Mouse (Mus musculus): Measurements from ENCODE around the gene Slc22a4. TPM values are rescaled to one million over a fixed set of nuclear protein-coding genes. Genes with fewer than 3 reads are reported as not detected.

The Slc22a4 gene
- polyA plus RNA-seq, 1 experiment from 2014 or later = 34.8 TPM

DNA sequence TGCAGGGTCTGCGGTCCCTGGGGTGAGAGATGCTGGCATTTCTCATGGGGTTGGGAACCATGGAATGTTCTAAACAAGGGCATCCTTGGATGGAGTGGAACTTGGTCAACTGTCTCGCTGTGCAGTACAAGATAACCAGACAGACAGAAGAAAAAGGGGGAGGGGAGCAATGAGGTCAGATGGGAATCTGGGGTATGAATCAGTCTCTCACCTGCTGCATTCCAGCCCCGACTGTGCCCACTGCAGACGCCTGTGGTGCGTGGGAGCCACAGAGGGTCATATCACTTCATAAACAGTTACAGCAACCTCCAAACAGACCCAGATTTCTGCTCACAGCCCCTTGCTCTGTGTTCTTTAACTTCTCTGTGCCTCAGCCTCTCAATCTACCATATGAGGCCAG lies 38.5 kb upstream of the Slc22a4 start:
- Histone ChIP-seq H3K27me3 (ENCODE audit: control insufficient read depth, insufficient read depth, low read depth, low read length) (peaks cover 44% of the 10 kb centered on the region), H3K4me2 (ENCODE audit: low read depth, low read length) (no peak overlapping the region), H3K36me3 (ENCODE audit: control insufficient read depth, insufficient read depth) (no peaks in the 10 kb centered on the region), H3K27ac (ENCODE audit: low read length) (no peak overlapping the region), H3K9ac (ENCODE audit: low read depth, low read length) (no peak overlapping the region), H3K4me1 (ENCODE audit: control insufficient read depth, low read depth, low read length) (peaks cover 2% of the 10 kb centered on the region; the same call in 1 of the 2 replicates), H3K9me3 (replicated peaks; ENCODE audit: control insufficient read depth, low read length) (no peaks in the 10 kb centered on the region), H3K4me3 (ENCODE audit: low read depth, low read length) (no peak overlapping the region)
- no peak for ATAC-seq (ENCODE audit: low read depth)
- WGBS (ENCODE audit: insufficient replicate concordance) = 61% methylated on average over 5 of the region's 5 CpGs

DNA sequence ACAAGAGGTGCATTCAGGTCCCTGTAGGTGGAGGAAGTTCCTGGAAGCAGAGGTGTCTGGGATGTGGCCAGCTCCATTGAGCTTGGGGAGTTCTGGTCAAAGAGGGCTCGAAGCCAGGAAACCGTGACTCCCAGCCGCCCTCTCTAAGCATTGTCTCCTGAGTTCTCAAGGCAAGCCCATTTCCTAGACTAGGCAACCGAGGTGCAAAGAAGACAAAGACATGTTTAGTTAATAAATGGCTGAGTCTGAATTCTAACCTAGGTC lies 38.0 kb upstream of the Slc22a4 start:
- no peak for ATAC-seq (ENCODE audit: low read depth)
- Histone ChIP-seq H3K9ac (ENCODE audit: low read depth, low read length) (no peak overlapping the region), H3K27ac (ENCODE audit: low read length) (no peak overlapping the region), H3K27me3 (ENCODE audit: control insufficient read depth, insufficient read depth, low read depth, low read length) (peaks cover 42% of the 10 kb centered on the region), H3K9me3 (replicated peaks; ENCODE audit: control insufficient read depth, low read length) (no peaks in the 10 kb centered on the region), H3K36me3 (ENCODE audit: control insufficient read depth, insufficient read depth) (no peaks in the 10 kb centered on the region), H3K4me1 (ENCODE audit: control insufficient read depth, low read depth, low read length) (peaks cover 2% of the 10 kb centered on the region; the same call in 1 of the 2 replicates), H3K4me3 (ENCODE audit: low read depth, low read length) (no peak overlapping the region), H3K4me2 (ENCODE audit: low read depth, low read length) (no peak overlapping the region)
- 65% methylated on average over 4 of the region's 4 CpGs for WGBS (ENCODE audit: insufficient replicate concordance)

DNA sequence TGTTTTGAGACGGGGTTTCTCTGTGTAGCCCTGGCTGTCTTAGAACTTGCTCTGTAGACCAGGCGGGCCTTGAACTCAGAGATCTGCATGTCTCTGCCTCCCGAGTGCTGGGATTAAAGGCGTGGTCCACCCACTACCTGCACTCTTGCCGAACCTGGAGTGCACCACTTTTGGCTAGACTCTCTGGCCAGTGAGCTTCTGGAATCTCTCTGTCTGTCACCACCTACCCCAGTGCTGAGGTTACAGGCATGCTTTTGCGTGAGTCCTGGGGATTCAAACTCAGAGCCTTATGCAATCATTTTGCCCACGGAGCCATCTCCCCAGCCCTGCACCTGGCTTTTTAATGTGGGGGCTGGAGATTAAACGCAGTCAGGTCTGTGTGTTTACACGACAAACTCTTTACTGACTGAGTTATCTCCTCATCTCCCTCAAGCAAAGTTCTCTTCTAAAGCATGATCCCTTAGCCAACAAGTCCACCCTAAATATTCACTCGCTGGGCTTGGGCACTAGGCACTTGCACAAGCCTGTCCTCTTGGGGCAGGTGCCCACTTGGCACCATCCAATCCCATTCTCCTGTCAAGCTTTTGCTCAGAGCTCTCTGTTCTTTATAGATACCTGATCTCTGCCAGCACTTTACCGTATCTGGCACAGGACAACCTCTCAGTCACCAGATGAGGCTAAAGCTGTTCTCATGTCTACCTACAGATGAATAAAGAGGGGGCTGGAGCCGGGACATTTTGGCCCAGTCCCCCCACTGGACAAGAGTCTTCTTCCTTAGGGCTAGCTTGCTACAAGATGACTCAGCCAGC lies 37.4 kb upstream of the Slc22a4 start:
- H3K4me1 ChIP-seq (ENCODE audit: control insufficient read depth, low read depth, low read length) = peaks cover 2% of the 10 kb centered on the region; the same call in 1 of the 2 replicates
- H3K9ac ChIP-seq (ENCODE audit: low read depth, low read length) = no peak overlapping the region
- no peaks in the 10 kb centered on the region for H3K9me3 ChIP-seq (replicated peaks; ENCODE audit: control insufficient read depth, low read length)
- H3K27ac ChIP-seq (ENCODE audit: low read length) = no peak overlapping the region
- ATAC-seq (ENCODE audit: low read depth) = no peak
- H3K4me2 ChIP-seq (ENCODE audit: low read depth, low read length) = no peak overlapping the region
- 58% methylated on average over 12 of the region's 12 CpGs for WGBS (ENCODE audit: insufficient replicate concordance)
- no peaks in the 10 kb centered on the region for H3K36me3 ChIP-seq (ENCODE audit: control insufficient read depth, insufficient read depth)
- H3K4me3 ChIP-seq (ENCODE audit: low read depth, low read length) = no peak overlapping the region
- H3K27me3 ChIP-seq (ENCODE audit: control insufficient read depth, insufficient read depth, low read depth, low read length) = peaks cover 39% of the 10 kb centered on the region

DNA sequence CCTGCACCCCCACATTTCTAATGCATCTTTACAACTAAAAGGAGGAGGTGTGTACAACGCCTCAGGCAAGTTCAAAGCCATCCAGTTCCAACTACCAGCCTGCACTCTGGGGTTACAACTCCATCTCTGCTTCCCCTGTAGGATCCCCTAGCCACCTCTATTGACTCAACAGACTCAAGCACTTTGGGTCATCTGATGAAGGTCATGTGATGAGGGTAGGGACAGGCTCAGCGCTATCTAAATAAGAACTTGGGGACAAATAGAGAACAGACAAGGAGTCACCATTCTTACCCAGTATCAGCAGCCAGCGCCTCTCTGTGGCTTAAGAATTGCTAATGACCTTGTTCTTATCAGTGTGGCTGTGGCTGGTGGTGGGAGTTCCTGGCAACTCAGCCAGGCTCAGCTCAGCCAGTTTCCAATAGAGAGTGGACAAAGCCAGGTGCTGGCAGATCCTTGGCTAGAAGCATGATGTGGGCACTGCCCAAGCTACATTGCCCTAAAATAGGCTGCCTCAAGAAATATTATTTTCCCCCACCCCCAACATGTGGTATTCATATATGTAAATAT lies 36.6 kb upstream of the Slc22a4 start:
- H3K36me3 ChIP-seq (ENCODE audit: control insufficient read depth, insufficient read depth) = no peaks in the 10 kb centered on the region
- 37% methylated on average over 3 of the region's 3 CpGs for WGBS (ENCODE audit: insufficient replicate concordance)
- no peak overlapping the region for H3K4me3 ChIP-seq (ENCODE audit: low read depth, low read length)
- no peak for ATAC-seq (ENCODE audit: low read depth)
- H3K9ac ChIP-seq (ENCODE audit: low read depth, low read length) = no peak overlapping the region
- peaks cover 31% of the 10 kb centered on the region for H3K27me3 ChIP-seq (ENCODE audit: control insufficient read depth, insufficient read depth, low read depth, low read length)
- peaks cover 2% of the 10 kb centered on the region; the same call in 1 of the 2 replicates for H3K4me1 ChIP-seq (ENCODE audit: control insufficient read depth, low read depth, low read length)
- no peak overlapping the region for H3K27ac ChIP-seq (ENCODE audit: low read length)
- no peak overlapping the region for H3K4me2 ChIP-seq (ENCODE audit: low read depth, low read length)
- no peaks in the 10 kb centered on the region for H3K9me3 ChIP-seq (replicated peaks; ENCODE audit: control insufficient read depth, low read length)

DNA sequence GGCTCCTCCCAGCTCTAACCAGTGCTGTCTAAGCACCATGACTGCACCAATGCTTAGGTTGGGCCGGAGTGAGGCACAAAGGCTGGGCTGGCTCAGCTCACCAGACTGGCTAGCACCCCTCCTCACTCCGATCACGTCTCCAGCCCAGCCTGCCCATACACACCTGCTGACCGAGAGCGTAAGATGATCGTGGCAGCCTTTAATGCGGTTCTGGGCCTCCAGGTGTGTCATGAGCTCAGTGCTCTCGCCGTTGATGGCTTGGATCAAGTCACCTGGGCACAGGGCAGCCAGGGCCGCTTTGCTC lies 35.5 kb upstream of the Slc22a4 start:
- H3K27ac ChIP-seq (ENCODE audit: low read length) = no peak overlapping the region
- no peaks in the 10 kb centered on the region; the same call in 1 of the 2 replicates for H3K4me1 ChIP-seq (ENCODE audit: control insufficient read depth, low read depth, low read length)
- H3K9me3 ChIP-seq (replicated peaks; ENCODE audit: control insufficient read depth, low read length) = no peaks in the 10 kb centered on the region
- H3K4me2 ChIP-seq (ENCODE audit: low read depth, low read length) = no peak overlapping the region
- no peak overlapping the region for H3K9ac ChIP-seq (ENCODE audit: low read depth, low read length)
- no peak overlapping the region for H3K4me3 ChIP-seq (ENCODE audit: low read depth, low read length)
- 73% methylated on average over 10 of the region's 10 CpGs for WGBS (ENCODE audit: insufficient replicate concordance)
- no peak for ATAC-seq (ENCODE audit: low read depth)
- no peaks in the 10 kb centered on the region for H3K36me3 ChIP-seq (ENCODE audit: control insufficient read depth, insufficient read depth)
- peaks cover 20% of the 10 kb centered on the region for H3K27me3 ChIP-seq (ENCODE audit: control insufficient read depth, insufficient read depth, low read depth, low read length)

DNA sequence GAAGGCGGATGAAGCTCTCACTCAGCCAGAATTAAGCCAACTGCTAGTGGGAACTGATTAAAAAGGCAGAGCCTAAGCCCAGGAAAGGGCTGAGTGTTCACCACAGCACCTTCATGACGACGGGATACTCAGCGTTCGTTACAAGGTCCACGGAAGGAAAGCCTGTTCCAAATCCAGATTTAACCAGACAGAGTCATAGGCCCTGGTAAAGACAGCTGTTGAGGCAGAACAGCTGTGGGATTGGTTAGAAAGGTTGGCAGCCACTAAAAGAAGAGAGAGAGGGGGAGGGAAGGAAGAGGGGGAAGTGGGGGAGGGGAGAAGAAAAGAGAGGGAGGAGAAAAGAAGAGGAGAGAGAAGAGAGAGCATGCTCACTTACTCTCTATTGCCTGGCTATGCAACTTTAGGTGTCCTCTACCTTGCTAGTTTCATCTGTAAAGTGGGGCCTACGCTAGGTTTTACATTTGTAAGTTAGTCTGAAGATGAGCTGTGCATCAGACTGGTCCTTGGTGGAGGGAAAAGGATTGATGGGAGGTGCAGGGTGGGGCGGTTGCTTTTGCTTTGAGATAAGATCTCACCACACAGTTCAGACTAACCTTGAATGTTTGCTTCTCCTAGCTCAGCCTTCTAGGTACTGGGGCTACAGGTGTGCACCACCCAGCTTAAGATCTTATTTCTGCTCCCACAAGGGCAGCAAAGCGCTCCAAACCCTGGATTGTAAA lies 35.0 kb upstream of the Slc22a4 start:
- no peak overlapping the region for H3K4me3 ChIP-seq (ENCODE audit: low read depth, low read length)
- WGBS (ENCODE audit: insufficient replicate concordance) = 67% methylated on average over 9 of the region's 9 CpGs
- no peaks in the 10 kb centered on the region for H3K36me3 ChIP-seq (ENCODE audit: control insufficient read depth, insufficient read depth)
- no peak for ATAC-seq (ENCODE audit: low read depth)
- peaks cover 15% of the 10 kb centered on the region for H3K27me3 ChIP-seq (ENCODE audit: control insufficient read depth, insufficient read depth, low read depth, low read length)
- H3K9ac ChIP-seq (ENCODE audit: low read depth, low read length) = no peak overlapping the region
- H3K4me1 ChIP-seq (ENCODE audit: control insufficient read depth, low read depth, low read length) = no peaks in the 10 kb centered on the region
- H3K9me3 ChIP-seq (replicated peaks; ENCODE audit: control insufficient read depth, low read length) = no peaks in the 10 kb centered on the region
- H3K27ac ChIP-seq (ENCODE audit: low read length) = no peak overlapping the region
- no peak overlapping the region for H3K4me2 ChIP-seq (ENCODE audit: low read depth, low read length)

DNA sequence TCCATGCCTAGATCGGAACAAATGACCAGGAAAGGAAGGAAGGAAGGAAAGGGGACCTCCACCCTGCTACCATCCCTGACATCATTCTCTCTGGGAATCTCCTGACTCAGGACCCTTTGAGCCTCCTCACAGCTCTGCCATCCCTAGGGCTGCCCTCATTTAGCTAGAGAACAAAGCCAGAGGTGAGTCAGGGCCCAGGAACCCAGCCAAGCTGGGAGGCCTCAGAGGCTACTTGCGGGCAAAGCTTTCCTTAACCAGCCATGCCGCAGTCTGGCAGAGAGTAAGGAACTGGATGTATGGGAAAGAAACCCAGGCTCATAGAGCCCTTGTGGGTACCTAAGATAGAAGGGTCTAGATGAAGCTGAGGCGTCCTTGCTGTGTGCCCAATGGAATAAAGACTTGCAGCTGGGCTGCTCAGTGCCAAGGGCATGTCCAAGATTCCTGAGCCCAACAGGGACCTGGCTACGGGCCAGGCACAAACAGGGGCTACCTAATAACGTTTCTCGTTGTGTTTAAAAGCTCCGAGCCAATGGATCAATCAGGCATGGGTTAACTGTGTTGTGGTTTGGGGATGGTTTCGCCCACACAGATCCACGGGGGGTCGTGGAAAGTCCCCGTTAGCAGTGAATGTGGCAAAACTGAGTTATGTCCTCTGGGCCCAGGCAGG lies 34.3 kb upstream of the Slc22a4 start:
- 58% methylated on average over 12 of the region's 12 CpGs for WGBS (ENCODE audit: insufficient replicate concordance)
- ATAC-seq (ENCODE audit: low read depth) = no peak
- H3K27ac ChIP-seq (ENCODE audit: low read length) = no peak overlapping the region

DNA sequence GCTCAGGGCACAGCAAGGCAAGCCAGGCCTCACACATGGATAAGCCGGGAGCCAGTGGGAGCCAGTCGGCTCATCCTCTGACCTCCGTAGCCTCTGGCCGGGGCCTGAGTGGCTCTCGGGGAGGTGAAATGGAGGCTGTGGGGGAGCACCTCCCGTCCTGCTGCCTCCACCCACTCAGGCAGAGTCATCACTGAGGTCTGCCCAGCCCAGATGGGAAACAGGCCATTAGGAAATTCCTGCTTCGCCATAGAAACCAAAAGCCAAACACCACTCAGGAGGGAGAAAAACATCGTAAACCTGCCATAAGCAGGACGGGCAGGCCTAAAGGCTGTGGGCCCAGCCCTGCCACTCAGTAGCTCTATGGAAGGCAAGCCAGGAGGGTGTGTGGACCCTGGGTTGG lies 32.4 kb upstream of the Slc22a4 start:
- no peak for ATAC-seq (ENCODE audit: low read depth)
- WGBS (ENCODE audit: insufficient replicate concordance) = 64% methylated on average over 9 of the region's 9 CpGs
- Histone ChIP-seq H3K4me1 (ENCODE audit: control insufficient read depth, low read depth, low read length) (no peaks in the 10 kb centered on the region), H3K36me3 (ENCODE audit: control insufficient read depth, insufficient read depth) (no peaks in the 10 kb centered on the region), H3K4me3 (ENCODE audit: low read depth, low read length) (no peak overlapping the region), H3K27me3 (ENCODE audit: control insufficient read depth, insufficient read depth, low read depth, low read length) (no peaks in the 10 kb centered on the region), H3K4me2 (ENCODE audit: low read depth, low read length) (no peak overlapping the region), H3K27ac (ENCODE audit: low read length) (no peak overlapping the region), H3K9me3 (replicated peaks; ENCODE audit: control insufficient read depth, low read length) (no peaks in the 10 kb centered on the region), H3K9ac (ENCODE audit: low read depth, low read length) (no peak overlapping the region)

More for the DNA sequence above, 34.3 kb upstream of the Slc22a4 start:
- Histone ChIP-seq H3K4me1 (ENCODE audit: control insufficient read depth, low read depth, low read length) (no peaks in the 10 kb centered on the region), H3K36me3 (ENCODE audit: control insufficient read depth, insufficient read depth) (no peaks in the 10 kb centered on the region), H3K27me3 (ENCODE audit: control insufficient read depth, insufficient read depth, low read depth, low read length) (peaks cover 8% of the 10 kb centered on the region), H3K4me3 (ENCODE audit: low read depth, low read length) (no peak overlapping the region), H3K4me2 (ENCODE audit: low read depth, low read length) (no peak overlapping the region), H3K9me3 (replicated peaks; ENCODE audit: control insufficient read depth, low read length) (no peaks in the 10 kb centered on the region), H3K9ac (ENCODE audit: low read depth, low read length) (no peak overlapping the region)

DNA sequence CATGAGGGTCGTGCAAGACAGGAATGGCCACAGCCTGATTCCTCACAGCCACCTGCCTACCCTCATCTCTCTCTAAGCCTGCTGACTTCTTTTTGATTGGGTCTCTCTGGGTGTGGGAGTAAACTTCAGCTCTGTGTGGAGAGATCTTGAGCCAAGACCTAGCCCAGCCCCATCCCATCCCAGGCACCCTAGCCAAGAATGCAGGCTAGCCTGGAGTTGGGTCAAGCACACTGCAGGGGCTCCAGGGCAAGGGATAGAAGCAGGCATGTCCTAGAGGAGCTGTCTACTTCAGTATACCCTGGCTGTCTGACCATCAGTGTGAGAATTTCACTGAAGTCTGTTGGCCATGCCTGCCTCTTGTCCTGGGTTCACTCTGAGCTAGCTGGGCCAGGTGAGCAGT lies 31.6 kb upstream of the Slc22a4 start:
- Histone ChIP-seq H3K4me1 (ENCODE audit: control insufficient read depth, low read depth, low read length) (no peaks in the 10 kb centered on the region), H3K27me3 (ENCODE audit: control insufficient read depth, insufficient read depth, low read depth, low read length) (no peaks in the 10 kb centered on the region), H3K9me3 (replicated peaks; ENCODE audit: control insufficient read depth, low read length) (no peaks in the 10 kb centered on the region), H3K9ac (ENCODE audit: low read depth, low read length) (no peak overlapping the region), H3K4me2 (ENCODE audit: low read depth, low read length) (no peak overlapping the region), H3K4me3 (ENCODE audit: low read depth, low read length) (no peak overlapping the region), H3K36me3 (ENCODE audit: control insufficient read depth, insufficient read depth) (no peaks in the 10 kb centered on the region), H3K27ac (ENCODE audit: low read length) (no peak overlapping the region)
- ATAC-seq (ENCODE audit: low read depth) = no peak
- 29% methylated on average over 1 of the region's 1 CpGs for WGBS (ENCODE audit: insufficient replicate concordance)
